Mouse (Mus musculus): ENCODE measurements at regions not wholly inside any gene's neighbourhood (a gene's known extent, or its start where the extent isn't known, plus 50 kb on each side); places are given as distances from the start of the nearest gene placed in this dataset.

GRCm38 (mm10) chr15:31841519-31841918, 239.9 kb downstream of the Fam173b start:
- DNase-seq (ENCODE audit: low spot score in 2 of 2): no peak

- DNase-seq (ENCODE audit: low spot score in 2 of 2): no peak
Measured at GRCm38 (mm10) chr15:31854764-31855163, 253.1 kb downstream of the Fam173b start.

- DNase-seq (ENCODE audit: low spot score in 2 of 2): no peak
Measured at GRCm38 (mm10) chr15:31855188-31855587, 253.5 kb downstream of the Fam173b start.

GRCm38 (mm10) chr15:31869100-31869499, 267.4 kb downstream of the Fam173b start:
- no peak for DNase-seq (ENCODE audit: low spot score in 2 of 2)

- DNase-seq (ENCODE audit: low spot score in 2 of 2): no peak
Measured at GRCm38 (mm10) chr15:31869673-31870417, 268.2 kb downstream of the Fam173b start.

- DNase-seq (ENCODE audit: low spot score in 2 of 2): no peak
Measured at GRCm38 (mm10) chr15:31875436-31875835, 273.8 kb downstream of the Fam173b start.

- DNase-seq (ENCODE audit: low spot score in 2 of 2): no peak
Measured at GRCm38 (mm10) chr15:31880479-31880878, 278.8 kb downstream of the Fam173b start.

GRCm38 (mm10) chr15:31882331-31882730, 280.7 kb downstream of the Fam173b start:
- DNase-seq (ENCODE audit: low spot score in 2 of 2): no peak

- DNase-seq (ENCODE audit: low spot score in 2 of 2): no peak
Measured at GRCm38 (mm10) chr15:31883516-31883915, 281.9 kb downstream of the Fam173b start.

- DNase-seq (ENCODE audit: low spot score in 2 of 2): no peak
Measured at GRCm38 (mm10) chr15:31898904-31899650, 278.0 kb upstream of the Tas2r119 start.

GRCm38 (mm10) chr15:31900325-31900724, 276.8 kb upstream of the Tas2r119 start:
- no peak for DNase-seq (ENCODE audit: low spot score in 2 of 2)

- no peak for DNase-seq (ENCODE audit: low spot score in 2 of 2)
Measured at GRCm38 (mm10) chr15:31908432-31908831, 268.7 kb upstream of the Tas2r119 start.

- no peak for DNase-seq (ENCODE audit: low spot score in 2 of 2)
Measured at GRCm38 (mm10) chr15:31911978-31912377, 265.1 kb upstream of the Tas2r119 start.

- DNase-seq (ENCODE audit: low spot score in 2 of 2): no peak
Measured at GRCm38 (mm10) chr15:31921485-31921884, 255.6 kb upstream of the Tas2r119 start.

GRCm38 (mm10) chr15:31960301-31960700, 216.8 kb upstream of the Tas2r119 start:
- DNase-seq (ENCODE audit: low spot score in 2 of 2): no peak

- no peak for DNase-seq (ENCODE audit: low spot score in 2 of 2)
Measured at GRCm38 (mm10) chr15:31961963-31962362, 215.1 kb upstream of the Tas2r119 start.

- DNase-seq (ENCODE audit: low spot score in 2 of 2): no peak
Measured at GRCm38 (mm10) chr15:31964911-31965310, 212.2 kb upstream of the Tas2r119 start.

GRCm38 (mm10) chr15:31965542-31965941, 211.5 kb upstream of the Tas2r119 start:
- DNase-seq (ENCODE audit: low spot score in 2 of 2): no peak

- no peak for DNase-seq (ENCODE audit: low spot score in 2 of 2)
Measured at GRCm38 (mm10) chr15:31972891-31973290, 204.2 kb upstream of the Tas2r119 start.

- no peak for DNase-seq (ENCODE audit: low spot score in 2 of 2)
Measured at GRCm38 (mm10) chr15:31973889-31974288, 203.2 kb upstream of the Tas2r119 start.

GRCm38 (mm10) chr15:31976461-31976860, 200.6 kb upstream of the Tas2r119 start:
- no peak for DNase-seq (ENCODE audit: low spot score in 2 of 2)

GRCm38 (mm10) chr15:31977563-31977962, 199.5 kb upstream of the Tas2r119 start:
- DNase-seq (ENCODE audit: low spot score in 2 of 2): no peak

- no peak for DNase-seq (ENCODE audit: low spot score in 2 of 2)
Measured at GRCm38 (mm10) chr15:31979961-31980360, 197.1 kb upstream of the Tas2r119 start.

All from urinary bladder, postnatal 4 days (tissue).